Comparison of ENCODE assay signal across 23 mouse cellular contexts in the genomic region with DNA sequence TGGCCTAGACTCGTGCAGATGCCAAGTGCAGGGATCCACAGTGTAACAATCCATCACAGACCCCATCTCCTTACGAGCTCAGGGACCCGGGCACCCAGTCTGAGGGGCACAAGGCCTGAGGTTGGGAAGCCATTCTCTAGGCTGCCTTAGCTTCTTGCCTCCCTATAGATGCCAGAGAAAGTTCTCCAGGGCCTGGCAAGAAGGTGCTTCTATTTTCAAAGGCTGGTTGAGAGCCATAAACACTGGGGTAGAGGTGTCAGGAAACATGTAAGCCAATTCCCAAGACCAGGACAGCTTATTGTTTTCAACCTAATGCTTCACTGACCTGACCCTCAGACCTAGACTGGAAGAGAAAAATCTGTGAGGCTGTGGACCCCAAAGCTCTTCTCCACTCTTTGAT. TPM values are rescaled to one million over a fixed set of nuclear protein-coding genes. Genes with fewer than 3 reads are reported as not detected.
"Had no signal": no experiment of that assay in that cellular context is flagged by ENCODE, and none has a peak within 500 bp of the region (broad histone marks: within the 10 kb centered on the region; RNA-seq: fewer than 3 reads in every experiment).

No protein-coding gene starts in this region.

- H3K27me3 ChIP-seq: neural tube, embryonic 13.5 days; neural tube, embryonic 15.5 days; stomach, embryonic 15.5 days had no signal

- H3K9me3 ChIP-seq: neural tube, embryonic 13.5 days; neural tube, embryonic 15.5 days; stomach, embryonic 15.5 days had no signal

- H3K36me3 ChIP-seq: neural tube, embryonic 13.5 days; neural tube, embryonic 15.5 days; stomach, embryonic 15.5 days had no signal

- H3K4me1 ChIP-seq: stomach, embryonic 15.5 days had no signal

- DNase-seq: retina, postnatal 1 day; right cerebral cortex, adult 18-20 months; right cerebral cortex, postnatal 14 days; right cerebral cortex, postnatal 25 days; right cerebral cortex, postnatal 4 days; spleen, adult 18-20 months; thymus, adult 18-20 months; thymus, adult 2 months; thymus, postnatal 14 days; thymus, postnatal 25 days; thymus, postnatal 36 days; thymus, postnatal 4 days had no signal

- H3K9ac ChIP-seq: neural tube, embryonic 13.5 days; neural tube, embryonic 15.5 days; stomach, embryonic 15.5 days had no signal

- H3K4me2 ChIP-seq: neural tube, embryonic 13.5 days; neural tube, embryonic 15.5 days; stomach, embryonic 15.5 days had no signal

- H3K4me3 ChIP-seq: neural tube, embryonic 13.5 days; neural tube, embryonic 15.5 days; stomach, embryonic 15.5 days had no signal

- H3K27ac ChIP-seq: neural tube, embryonic 13.5 days; neural tube, embryonic 15.5 days; stomach, embryonic 15.5 days; stomach, postnatal 0 days had no signal

RNA-seq across cellular contexts. Expression of gene Kcnj5, which starts 28.2 kb away (rescaled TPM):
- polyA plus RNA-seq: testis, adult 2 months; thymus, postnatal 0 days had no signal

RNA-seq across cellular contexts. Expression of gene Kcnj1, which starts 56.3 kb away (rescaled TPM):
- polyA plus RNA-seq: neural tube, embryonic 13.5 days; neural tube, embryonic 14.5 days; neural tube, embryonic 15.5 days; small intestine, adult 2 months; stomach, embryonic 14.5 days; stomach, embryonic 15.5 days; stomach, embryonic 16.5 days; stomach, postnatal 0 days; thymus, postnatal 0 days; urinary bladder, adult 2 months had no signal
